Mouse (Mus musculus) limb, embryonic 12.5 days (tissue): ENCODE measurements around the gene Tnn. TPM values are rescaled to one million over a fixed set of nuclear protein-coding genes. Genes with fewer than 3 reads are reported as not detected.

Source experiments
- ATAC-seq: fragments of 200-750 bp; cut with Nextera tagmentation; 2 replicates; pipeline ENCODE4 v1.8.0; 2017; ENCODE audit warnings: low read depth, moderate TSS enrichment; ENCODE audit not compliant: insufficient number of reproducible peaks, insufficient read depth, low FRiP score, low TSS enrichment
- H3K27ac ChIP-seq: fragments of 300-500 bp; sonication (generic); 2 replicates; pipeline ENCODE4 v1.5.1; 2016; ENCODE audit warnings: mild to moderate bottlenecking, moderate library complexity
- H3K27me3 ChIP-seq: fragments of 300-500 bp; sonication (generic); 2 replicates; pipeline ENCODE4 v1.6.1; 2016; ENCODE audit warnings: mild to moderate bottlenecking, moderate library complexity
- H3K36me3 ChIP-seq: fragments of 300-500 bp; sonication (generic); 2 replicates; pipeline ENCODE4 v1.6.1; 2016; ENCODE audit warnings: mild to moderate bottlenecking, moderate library complexity
- H3K4me1 ChIP-seq: fragments of 300-500 bp; sonication (generic); replicated peaks from 2 replicates; pipeline ENCODE4 v1.6.1; 2016
- H3K4me2 ChIP-seq: fragments of 300-500 bp; sonication (generic); 2 replicates; pipeline ENCODE4 v1.6.1; 2016; ENCODE audit warnings: mild to moderate bottlenecking, moderate library complexity
- H3K4me3 ChIP-seq: fragments of 300-500 bp; sonication (generic); replicated peaks from 2 replicates; pipeline ENCODE4 v1.5.1; 2016; ENCODE audit warnings: mild to moderate bottlenecking
- H3K9ac ChIP-seq: fragments of 300-500 bp; sonication (generic); replicated peaks from 2 replicates; pipeline ENCODE4 v1.6.1; 2016; ENCODE audit warnings: mild to moderate bottlenecking, moderate library complexity
- H3K9me3 ChIP-seq: fragments of 300-500 bp; sonication (generic); 2 replicates; pipeline ENCODE4 v1.6.1; 2016; ENCODE audit warnings: mild to moderate bottlenecking, moderate library complexity
- WGBS: fragments of 180-500 bp; shearing (Covaris S2); methylation state at CpG from one replicate; pipeline ENCODE4 v1.1.7; 2016; 5-methylcytosine and 5-hydroxymethylcytosine counted together
- polyA plus RNA-seq: library from polyadenylated mRNA; unstranded; fragments of >200 nt; fragmentation: Nextera tagmentation; extraction: Ambion mirVana; gene quantifications from 2 replicates; pipeline ENCODE4 v1.2.1, GENCODE M21; 2016

Tnn gene
- polyA plus RNA-seq, 1 experiment from 2014 or later, result 0.14 TPM

DNA sequence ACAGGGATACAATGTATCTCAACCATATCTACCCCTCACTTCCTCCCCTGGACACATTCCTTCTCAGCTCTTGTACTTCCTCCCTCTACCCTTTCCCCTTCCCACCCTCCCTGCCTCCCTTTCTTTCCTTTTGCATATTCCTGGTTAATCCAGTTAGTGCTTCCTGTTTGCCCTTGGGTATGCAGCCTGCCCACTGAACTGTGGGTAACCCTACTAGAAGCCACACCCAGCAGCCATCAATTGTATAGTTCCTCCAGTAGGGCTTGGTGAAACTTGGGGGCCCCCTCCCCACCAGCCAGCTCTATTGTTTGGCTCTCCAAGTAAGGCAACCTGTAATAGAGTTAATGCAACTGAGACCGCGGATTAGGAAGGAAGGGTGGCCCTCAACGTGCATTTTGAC is 7.8 kb downstream of the Tnn start:
- Histone ChIP-seq H3K4me2 (no peak overlapping the region), H3K9ac (no peak overlapping the region), H3K4me3 (no peak overlapping the region), H3K36me3 (no peaks in the 10 kb centered on the region), H3K4me1 (no peaks in the 10 kb centered on the region), H3K9me3 (no peaks in the 10 kb centered on the region), H3K27ac (no peak overlapping the region), H3K27me3 (peaks cover 10% of the 10 kb centered on the region; the same call in 1 of the 2 replicates)
- ATAC-seq, result no peak
- 70% methylated on average over 3 of the region's 3 CpGs for WGBS

DNA sequence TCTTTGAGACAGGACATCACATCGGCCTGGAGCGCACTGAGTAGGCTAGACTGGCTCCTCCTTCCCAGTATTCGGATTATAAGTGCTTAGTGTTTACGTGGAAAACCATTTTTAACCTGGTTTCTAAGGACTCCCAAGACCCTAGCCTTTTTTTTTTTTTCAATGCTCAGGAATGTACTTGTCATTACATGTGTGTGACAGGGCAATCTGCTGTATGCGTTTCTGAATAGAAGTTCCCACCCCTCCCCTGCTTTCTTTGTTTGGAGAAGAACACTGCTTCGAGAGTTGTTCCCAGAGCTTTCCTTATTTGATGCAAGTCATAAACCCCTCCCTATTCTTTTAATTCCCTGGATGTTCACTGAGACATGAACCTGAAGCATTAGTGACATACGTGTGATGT is 9.0 kb downstream of the Tnn start:
- Histone ChIP-seq H3K4me2 (no peak overlapping the region), H3K9ac (no peak overlapping the region), H3K36me3 (no peaks in the 10 kb centered on the region), H3K27me3 (peaks cover 13% of the 10 kb centered on the region), H3K9me3 (no peaks in the 10 kb centered on the region), H3K27ac (no peak overlapping the region), H3K4me3 (no peak overlapping the region), H3K4me1 (no peaks in the 10 kb centered on the region)
- WGBS, result 81% methylated on average over 7 of the region's 7 CpGs
- ATAC-seq, result no peak

DNA sequence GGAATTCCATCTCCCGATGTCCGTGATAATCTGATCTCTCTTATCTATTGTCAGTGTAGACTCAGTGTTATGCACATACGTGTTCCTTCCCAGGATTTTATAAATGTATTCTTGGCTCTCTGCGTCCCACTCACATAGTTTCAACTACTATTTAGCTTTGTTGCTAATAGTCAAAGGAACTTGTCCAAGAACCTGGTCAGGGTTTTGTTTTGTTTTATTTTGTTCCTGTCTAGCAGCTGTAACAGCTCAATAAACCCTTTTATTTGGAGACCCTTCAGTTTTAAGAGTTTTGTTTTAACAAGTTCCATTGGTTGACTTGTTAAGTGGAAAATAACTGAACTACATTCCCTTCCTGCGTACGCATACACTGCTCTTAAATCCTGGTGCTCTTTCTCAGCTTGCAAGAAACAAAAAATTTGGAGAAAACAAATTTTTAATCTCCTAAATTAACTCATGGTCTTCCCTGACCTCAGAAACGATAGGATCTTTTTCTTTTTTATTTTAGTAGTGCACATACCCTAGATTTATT is 17.0 kb downstream of the Tnn start:
- Histone ChIP-seq H3K9me3 (no peaks in the 10 kb centered on the region), H3K4me3 (no peak overlapping the region), H3K27me3 (peaks cover 13% of the 10 kb centered on the region), H3K4me1 (no peaks in the 10 kb centered on the region), H3K9ac (no peak overlapping the region), H3K27ac (no peak overlapping the region), H3K4me2 (no peak overlapping the region), H3K36me3 (no peaks in the 10 kb centered on the region)
- ATAC-seq, result 0 out of 2 replicates have a peak, but pooled peaks have one; percentile 37
- WGBS, result 62% methylated on average over 7 of the region's 7 CpGs

DNA sequence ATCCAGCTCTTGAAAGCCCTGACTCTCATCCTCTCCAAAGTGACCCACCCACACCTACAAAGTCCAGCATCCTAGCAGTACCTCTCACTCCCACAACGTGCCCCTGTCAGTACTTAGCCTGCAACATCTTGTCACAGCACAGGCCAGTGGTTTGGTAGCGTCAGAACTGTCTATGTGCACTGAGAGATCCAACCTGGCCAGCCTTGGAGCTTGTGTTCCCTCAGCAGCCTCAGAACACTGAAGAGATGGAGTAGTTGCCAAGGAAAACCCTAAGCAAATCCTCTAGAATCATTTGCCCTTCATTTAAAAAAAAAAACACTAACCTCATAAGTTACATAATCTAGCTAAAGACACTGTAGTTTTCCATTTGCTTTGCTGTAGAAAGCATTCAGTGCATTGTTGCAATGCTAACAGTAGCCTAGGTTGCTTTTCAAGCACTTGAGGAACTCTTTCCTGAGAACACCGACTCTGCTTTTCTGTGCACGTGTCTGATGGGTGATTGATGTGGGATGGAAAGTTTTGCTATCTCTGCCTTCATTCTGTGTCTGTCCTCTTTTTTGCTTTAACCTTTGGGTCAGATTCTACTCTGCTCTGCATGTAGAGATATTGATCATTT is 19.8 kb downstream of the Tnn start:
- 73% methylated on average over 4 of the region's 4 CpGs for WGBS
- ATAC-seq, result no peak
- no peak overlapping the region for H3K9ac ChIP-seq
- no peak overlapping the region for H3K4me3 ChIP-seq
- no peak overlapping the region for H3K27ac ChIP-seq
- H3K36me3 ChIP-seq, result no peaks in the 10 kb centered on the region
- no peaks in the 10 kb centered on the region for H3K4me1 ChIP-seq
- H3K4me2 ChIP-seq, result no peak overlapping the region
- peaks cover 6% of the 10 kb centered on the region for H3K27me3 ChIP-seq
- no peaks in the 10 kb centered on the region for H3K9me3 ChIP-seq

DNA sequence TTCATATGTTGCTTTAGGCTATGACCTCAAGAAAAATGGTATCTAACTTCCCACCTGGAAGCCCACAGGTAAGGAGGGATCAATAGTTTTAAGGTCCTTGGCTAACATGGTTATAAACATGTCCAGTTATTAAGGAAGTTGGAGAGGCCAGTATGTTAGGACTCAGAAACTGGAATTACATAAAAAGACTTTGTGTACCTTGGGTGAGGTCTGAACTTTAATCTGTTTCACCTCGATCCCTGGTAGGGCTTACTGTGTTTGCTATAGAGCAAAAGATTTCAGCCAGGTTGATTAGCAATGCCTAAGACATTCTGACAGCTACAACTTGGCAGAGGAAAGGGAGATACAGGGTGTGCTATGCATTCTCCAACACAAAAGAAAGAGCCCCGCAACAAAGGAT is 29.4 kb downstream of the Tnn start:
- no peak for ATAC-seq

DNA sequence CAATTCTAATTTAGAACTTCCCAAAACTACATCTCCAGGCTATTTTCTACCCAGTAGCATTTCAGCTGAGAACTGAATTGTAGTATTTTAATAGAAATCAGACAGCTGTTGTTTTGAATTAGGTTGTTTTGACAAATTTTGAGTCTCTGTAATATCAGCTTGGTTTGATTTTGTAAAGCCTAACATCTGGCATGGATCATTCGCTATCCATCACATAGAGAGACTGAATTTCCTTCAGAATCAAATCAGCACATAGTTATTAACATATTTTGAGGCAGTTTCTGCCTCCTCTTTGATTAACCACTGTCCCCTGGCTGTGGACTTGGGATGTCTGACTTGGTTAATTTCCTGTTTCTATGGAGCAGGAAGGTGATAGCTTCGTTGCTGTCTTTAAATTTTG is 44.8 kb downstream of the Tnn start:
- Histone ChIP-seq H3K4me2 (no peak overlapping the region), H3K27me3 (no peaks in the 10 kb centered on the region), H3K36me3 (no peaks in the 10 kb centered on the region), H3K9me3 (no peaks in the 10 kb centered on the region), H3K4me3 (no peak overlapping the region), H3K27ac (no peak overlapping the region), H3K4me1 (no peaks in the 10 kb centered on the region), H3K9ac (no peak overlapping the region)
- no peak for ATAC-seq
- 68% methylated on average over 2 of the region's 2 CpGs for WGBS

More for the DNA sequence above, 29.4 kb downstream of the Tnn start:
- Histone ChIP-seq H3K4me1 (no peaks in the 10 kb centered on the region), H3K27ac (no peak overlapping the region), H3K4me2 (no peak overlapping the region), H3K9me3 (no peaks in the 10 kb centered on the region), H3K36me3 (no peaks in the 10 kb centered on the region), H3K9ac (no peak overlapping the region), H3K4me3 (no peak overlapping the region), H3K27me3 (no peaks in the 10 kb centered on the region)
- WGBS, result 90% methylated on average over 2 of the region's 2 CpGs

DNA sequence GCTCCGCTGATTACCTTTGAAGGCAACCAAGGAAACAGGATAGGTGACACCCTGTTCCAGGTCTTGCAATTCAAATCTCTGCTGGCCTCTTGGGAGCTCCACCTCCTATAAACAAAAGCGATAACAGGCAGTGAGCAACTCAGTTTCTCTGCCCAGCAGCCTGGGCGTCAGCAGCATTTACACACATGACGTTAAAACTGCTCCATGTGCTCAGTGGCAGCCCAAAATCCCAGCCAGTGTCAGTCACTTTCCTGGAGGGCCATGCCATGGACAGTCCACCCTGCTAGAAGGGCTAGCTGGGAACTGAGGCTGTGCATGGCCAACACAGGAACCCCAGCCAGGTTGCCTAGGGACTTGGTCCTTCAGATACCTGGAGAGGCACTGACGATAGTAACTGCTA is 48.0 kb downstream of the Tnn start:
- H3K4me2 ChIP-seq, result no peak overlapping the region
- H3K9ac ChIP-seq, result no peak overlapping the region
- 74% methylated on average over 5 of the region's 5 CpGs for WGBS
- no peaks in the 10 kb centered on the region for H3K9me3 ChIP-seq
- H3K27ac ChIP-seq, result no peak overlapping the region
- no peaks in the 10 kb centered on the region for H3K27me3 ChIP-seq
- H3K4me1 ChIP-seq, result no peaks in the 10 kb centered on the region
- no peaks in the 10 kb centered on the region for H3K36me3 ChIP-seq
- ATAC-seq, result no peak
- H3K4me3 ChIP-seq, result no peak overlapping the region

DNA sequence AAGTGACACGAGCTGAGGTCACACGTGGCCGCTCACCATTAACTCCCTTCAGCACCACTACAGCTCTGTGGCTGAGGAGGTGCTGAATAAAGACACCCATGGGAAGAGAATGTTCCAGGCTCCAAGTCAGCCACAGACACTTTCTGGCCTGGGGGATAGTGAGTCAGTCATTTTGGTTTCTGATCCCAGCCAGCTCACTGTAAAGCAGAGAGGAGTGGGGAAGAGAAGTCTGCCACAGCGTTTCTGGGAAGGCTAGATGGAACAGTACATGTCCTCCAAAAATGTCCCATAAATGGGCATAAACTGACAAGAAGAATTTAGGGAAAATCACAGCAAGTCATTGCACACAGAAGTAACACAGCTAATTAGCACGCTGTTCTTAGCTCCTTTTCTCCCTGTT is 52.4 kb downstream of the Tnn start:
- no peak for ATAC-seq
- WGBS, result 82% methylated on average over 5 of the region's 5 CpGs
- Histone ChIP-seq H3K9me3 (no peaks in the 10 kb centered on the region), H3K36me3 (no peaks in the 10 kb centered on the region), H3K9ac (no peak overlapping the region), H3K4me1 (no peaks in the 10 kb centered on the region), H3K4me2 (no peak overlapping the region), H3K4me3 (no peak overlapping the region), H3K27ac (no peak overlapping the region), H3K27me3 (no peaks in the 10 kb centered on the region)

DNA sequence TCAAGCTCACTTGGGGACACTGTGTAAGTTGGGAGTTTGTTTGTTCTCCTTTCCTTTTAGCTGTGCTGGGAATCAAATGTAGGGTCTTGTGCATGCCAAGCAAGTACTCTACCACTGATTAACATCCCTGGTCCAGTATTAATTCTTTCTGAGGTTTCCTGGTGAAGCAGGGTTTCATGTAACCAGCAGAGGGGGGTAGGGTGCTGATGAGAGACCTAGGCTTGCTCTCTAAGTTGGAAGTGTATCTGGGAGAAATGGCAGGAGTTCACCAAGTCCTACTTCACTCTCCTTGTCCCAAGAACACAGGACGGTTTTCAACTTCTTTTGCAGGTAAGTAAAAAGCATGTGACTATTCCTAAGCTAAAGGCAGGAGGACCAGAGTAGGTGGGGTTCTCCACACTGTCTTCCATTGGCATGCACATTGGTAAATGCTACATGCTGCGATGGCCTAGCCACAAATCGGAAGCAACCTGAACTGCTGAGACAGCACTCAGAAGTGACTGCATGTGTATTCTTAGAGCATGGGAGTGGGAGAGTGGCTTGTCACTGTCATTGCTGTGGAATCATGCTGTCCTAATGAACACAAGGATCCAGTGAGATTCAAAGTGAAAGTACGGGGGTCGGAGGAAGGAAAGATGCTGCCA is 53.6 kb downstream of the Tnn start:
- Histone ChIP-seq H3K9me3 (no peaks in the 10 kb centered on the region), H3K27ac (no peak overlapping the region), H3K4me2 (no peak overlapping the region), H3K4me1 (no peaks in the 10 kb centered on the region), H3K27me3 (no peaks in the 10 kb centered on the region), H3K9ac (no peak overlapping the region), H3K4me3 (no peak overlapping the region), H3K36me3 (no peaks in the 10 kb centered on the region)
- 85% methylated on average over 5 of the region's 5 CpGs for WGBS
- ATAC-seq, result no peak

DNA sequence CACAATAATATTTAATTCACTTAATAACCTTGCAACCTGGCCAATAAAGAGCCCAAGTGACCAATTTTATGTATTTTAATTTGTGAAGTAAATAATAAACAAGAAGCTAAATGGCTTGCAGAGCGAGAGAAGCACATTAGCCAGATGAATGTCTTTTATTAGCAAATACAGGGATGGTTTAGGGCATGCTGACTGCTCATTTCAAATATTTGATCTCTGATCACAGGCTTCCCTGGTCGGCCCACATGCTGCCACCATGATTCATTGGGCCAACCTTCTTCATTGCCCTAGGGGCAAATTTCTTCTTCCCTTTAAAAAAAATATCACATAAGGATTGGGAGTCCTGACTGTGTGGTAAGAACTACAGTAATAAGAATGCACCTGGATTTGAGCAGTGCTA is 66.7 kb downstream of the Tnn start:
- WGBS, result 66% methylated on average over 2 of the region's 2 CpGs
- Histone ChIP-seq H3K27ac (no peak overlapping the region), H3K36me3 (no peaks in the 10 kb centered on the region), H3K27me3 (0 out of 2 replicates have a peak, but pooled peaks cover 4% of the 10 kb centered on the region), H3K4me3 (no peak overlapping the region), H3K9ac (no peak overlapping the region), H3K4me2 (no peak overlapping the region), H3K9me3 (no peaks in the 10 kb centered on the region), H3K4me1 (no peaks in the 10 kb centered on the region)
- ATAC-seq, result no peak

DNA sequence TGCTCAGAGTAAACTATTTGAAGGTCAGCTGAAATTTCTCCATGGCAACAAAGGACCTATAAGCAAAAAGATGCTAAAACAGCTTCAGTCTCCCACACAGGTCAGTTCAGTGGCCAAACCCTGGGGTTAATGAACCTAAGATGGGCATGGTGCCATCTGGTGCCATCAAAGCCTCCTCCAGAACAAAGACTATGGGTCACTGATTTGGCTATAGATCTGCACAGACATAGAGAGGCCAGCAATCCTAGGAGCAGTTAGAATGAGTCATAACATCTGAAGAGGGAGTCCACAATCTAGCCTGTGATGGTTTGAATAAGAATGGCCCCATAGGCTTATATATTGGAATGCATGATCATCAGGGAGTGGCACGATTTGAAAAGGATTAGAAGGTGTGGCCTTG is 69.1 kb downstream of the Tnn start:
- Histone ChIP-seq H3K9ac (no peak overlapping the region), H3K4me1 (no peaks in the 10 kb centered on the region), H3K27me3 (0 out of 2 replicates have a peak, but pooled peaks cover 4% of the 10 kb centered on the region), H3K9me3 (no peaks in the 10 kb centered on the region), H3K4me2 (no peak overlapping the region), H3K27ac (no peak overlapping the region), H3K36me3 (no peaks in the 10 kb centered on the region), H3K4me3 (no peak overlapping the region)
- 89% methylated on average over 1 of the region's 1 CpGs for WGBS
- no peak for ATAC-seq

DNA sequence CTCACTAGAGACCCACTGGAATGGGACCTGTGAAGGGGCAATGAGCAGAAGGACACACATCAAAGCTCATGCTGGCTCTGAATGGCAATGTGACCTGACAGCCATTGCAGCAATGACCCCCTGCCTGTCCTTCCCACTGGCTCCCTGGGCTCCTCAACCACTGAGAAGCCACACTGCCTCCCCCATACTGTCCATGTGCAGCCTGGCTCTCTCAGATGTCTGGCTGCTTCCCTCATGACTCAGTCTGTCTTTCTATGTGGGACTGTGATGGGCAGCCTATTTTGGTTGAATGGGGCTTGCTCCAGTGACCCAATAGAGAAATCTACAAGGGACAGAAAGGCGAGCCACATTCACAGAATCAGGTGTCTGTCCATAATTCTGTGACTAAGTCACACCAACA is 70.7 kb downstream of the Tnn start:
- H3K4me2 ChIP-seq, result no peak overlapping the region
- ATAC-seq, result no peak
- H3K4me1 ChIP-seq, result no peaks in the 10 kb centered on the region
- no peak overlapping the region for H3K4me3 ChIP-seq
- 63% methylated on average over 1 of the region's 1 CpGs for WGBS
- H3K9ac ChIP-seq, result no peak overlapping the region
- H3K27me3 ChIP-seq, result 0 out of 2 replicates have a peak, but pooled peaks cover 4% of the 10 kb centered on the region
- no peaks in the 10 kb centered on the region for H3K36me3 ChIP-seq
- no peaks in the 10 kb centered on the region for H3K9me3 ChIP-seq
- no peak overlapping the region for H3K27ac ChIP-seq
